Mouse (Mus musculus): ENCODE data around the gene Gm5891.
"Not testable (repeated sequence)": the region's sequence is repeated elsewhere in the genome, so short reads cannot be mapped to it uniquely, and the experiment has no call there.

Gm5891 gene

GRCm38 (mm10) chr7:21921191-21921590 is at the start of gene Gm5891:
Gm5891 (minus strand) TSS chr7:21921291.
- not testable (repeated sequence) for DNase-seq (ENCODE audit: low read depth in 1 of 2, low spot score in 2 of 2)

Data from monocyte, adult 2 months (primary cell).